Mouse (Mus musculus) right cerebral cortex, postnatal 10 days (tissue): Measurements from ENCODE around the gene Fbxl12.
A peak's percentile ranks its signal among the peaks of the same experiment; 100 is the strongest.
"Not testable (repeated sequence)": the region's sequence is repeated elsewhere in the genome, so short reads cannot be mapped to it uniquely, and the experiment has no call there.

Experiments used
- DNase-seq, 2 experiments: peaks; one replicate each; pipeline ENCODE4 v3.0.0; 2021; ENCODE audit warnings: low spot score in 2 of 2

Fbxl12 gene

GRCm38 (mm10) chr9:20644360-20645081 is at the start of gene Fbxl12:
TSS of gene Fbxl12 (minus strand) at chr9:20644767.
- DNase-seq = peak; percentile 84 to 86

GRCm38 (mm10) chr9:20692863-20693262 is 48.3 kb upstream of the Fbxl12 start:
- no peak for DNase-seq

GRCm38 (mm10) chr9:20690449-20690848 is 45.9 kb upstream of the Fbxl12 start:
- DNase-seq = not testable (repeated sequence)

DNA sequence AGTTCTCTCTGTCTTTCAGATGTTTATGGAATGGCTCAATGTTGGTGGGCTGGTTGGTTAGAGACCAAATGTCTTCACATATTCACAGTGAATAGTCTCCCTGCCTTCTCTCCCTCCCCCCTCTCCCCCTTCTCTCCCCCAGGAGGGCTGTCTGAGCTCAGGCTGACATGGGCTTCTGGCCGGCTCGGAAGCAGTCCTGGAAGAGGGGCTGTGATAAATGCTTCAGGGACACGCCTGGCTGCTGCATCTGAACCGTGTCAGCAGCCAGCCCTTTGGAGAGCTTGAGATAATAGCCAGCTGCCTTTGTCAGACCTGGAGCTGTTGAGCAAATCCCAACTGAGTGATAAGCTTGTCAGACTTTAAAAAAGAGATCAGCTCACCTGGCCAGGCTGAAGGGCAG is 45.3 kb upstream of the Fbxl12 start:
- DNase-seq = no peak

GRCm38 (mm10) chr9:20689403-20689802 is 44.8 kb upstream of the Fbxl12 start:
- no peak for DNase-seq

DNA sequence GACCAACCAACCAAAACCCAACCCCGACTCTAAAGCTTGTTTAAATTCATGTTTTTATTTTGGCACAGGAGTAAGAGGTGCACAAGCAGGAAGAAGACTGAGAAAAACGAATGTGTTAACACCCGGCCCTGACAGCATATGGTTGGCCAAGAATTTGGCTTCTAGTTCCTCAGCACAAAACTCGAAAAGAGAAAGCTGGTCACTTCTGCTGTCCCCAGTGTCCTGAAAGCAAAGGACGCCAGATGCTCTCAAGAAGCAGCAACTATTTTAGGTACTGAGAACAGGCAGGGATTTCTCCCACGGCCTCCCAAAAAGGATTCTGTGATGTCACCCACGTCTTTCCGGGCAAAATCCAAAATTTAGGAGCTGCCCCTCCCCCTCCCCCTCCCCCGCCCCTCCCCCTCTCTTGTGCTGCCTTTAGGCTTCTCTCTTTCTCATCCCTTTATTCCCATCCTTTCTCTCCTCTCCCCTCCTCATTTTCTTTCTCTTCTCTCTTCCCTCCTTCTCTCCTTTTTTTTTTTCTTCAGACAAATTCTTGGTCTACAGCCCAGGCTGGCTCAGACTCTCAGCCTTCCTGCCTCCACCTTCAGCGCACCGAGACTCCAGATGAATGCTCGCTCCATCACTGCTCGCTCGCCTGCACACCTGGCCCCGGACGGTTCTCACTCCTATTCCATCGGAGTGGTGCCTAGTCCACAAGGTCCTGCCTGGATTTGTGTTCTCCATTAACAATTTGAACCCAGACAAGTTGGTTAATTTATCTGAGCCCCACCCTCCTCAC is 40.7 kb upstream of the Fbxl12 start:
- peak; percentile 73 to 90 for DNase-seq

DNA sequence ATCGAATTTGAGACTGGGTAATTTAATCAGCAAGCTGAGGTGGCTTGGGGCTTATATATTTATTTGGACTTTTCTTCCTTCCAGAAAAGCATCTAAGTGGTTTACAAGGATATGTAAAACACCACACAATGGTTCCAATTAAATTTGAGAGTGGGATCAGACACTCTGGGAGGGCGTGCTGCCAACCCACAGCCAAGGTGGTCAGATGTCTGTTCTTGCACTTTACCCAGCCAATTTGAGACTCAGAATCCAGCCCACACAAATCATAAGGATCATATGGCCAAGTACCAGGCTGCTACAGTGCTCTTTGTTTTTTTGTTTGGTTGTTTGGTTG is 37.8 kb upstream of the Fbxl12 start:
- no peak for DNase-seq

GRCm38 (mm10) chr9:20681546-20682388 is 37.2 kb upstream of the Fbxl12 start:
- DNase-seq = no peak

- DNase-seq = peak; percentile 57 to 63
Measured at GRCm38 (mm10) chr9:20680378-20680958, 35.9 kb upstream of the Fbxl12 start.

DNA sequence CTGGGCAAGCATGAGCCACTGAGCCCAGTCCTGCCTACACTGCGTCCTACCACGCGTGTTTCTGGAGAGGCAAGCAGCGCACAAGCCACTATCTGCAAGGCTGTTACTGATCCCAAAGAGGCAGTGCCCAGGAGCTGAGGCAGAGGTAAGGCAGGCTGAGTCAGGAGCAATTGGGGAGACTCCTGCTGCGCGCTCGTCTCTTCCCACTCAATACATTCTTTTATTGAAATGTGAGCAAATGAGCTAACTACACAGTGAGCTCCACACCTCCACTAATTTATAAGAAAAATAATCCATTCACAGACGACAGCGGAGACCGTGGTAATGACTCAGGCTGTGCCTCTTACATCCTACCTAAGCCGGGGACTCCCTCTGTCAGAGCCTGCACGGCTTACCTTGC is 33.3 kb upstream of the Fbxl12 start:
- DNase-seq = no peak

GRCm38 (mm10) chr9:20672047-20672446 is 27.5 kb upstream of the Fbxl12 start:
- peak in 1 of 2 experiments; percentile 66 for DNase-seq

DNA sequence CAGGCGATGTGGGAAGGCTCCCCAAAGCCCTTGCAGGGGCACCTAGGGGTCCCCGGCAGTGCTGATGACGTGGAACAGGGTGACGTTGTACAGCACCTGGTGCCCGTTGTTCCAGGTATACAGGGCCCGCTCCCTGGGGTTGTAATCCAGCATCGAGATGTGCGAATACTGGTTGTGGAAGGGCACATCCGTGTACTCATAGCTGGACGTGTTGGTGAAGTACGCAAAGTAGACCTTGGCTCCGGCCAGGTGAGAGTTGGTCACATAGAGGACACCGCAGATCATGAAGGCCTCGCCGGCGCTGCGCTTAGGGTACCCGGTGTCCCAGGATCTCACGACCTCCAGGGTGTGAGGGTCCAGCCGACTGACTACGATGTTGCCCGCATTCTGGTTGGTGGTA is 23.5 kb upstream of the Fbxl12 start:
- no peak for DNase-seq

DNA sequence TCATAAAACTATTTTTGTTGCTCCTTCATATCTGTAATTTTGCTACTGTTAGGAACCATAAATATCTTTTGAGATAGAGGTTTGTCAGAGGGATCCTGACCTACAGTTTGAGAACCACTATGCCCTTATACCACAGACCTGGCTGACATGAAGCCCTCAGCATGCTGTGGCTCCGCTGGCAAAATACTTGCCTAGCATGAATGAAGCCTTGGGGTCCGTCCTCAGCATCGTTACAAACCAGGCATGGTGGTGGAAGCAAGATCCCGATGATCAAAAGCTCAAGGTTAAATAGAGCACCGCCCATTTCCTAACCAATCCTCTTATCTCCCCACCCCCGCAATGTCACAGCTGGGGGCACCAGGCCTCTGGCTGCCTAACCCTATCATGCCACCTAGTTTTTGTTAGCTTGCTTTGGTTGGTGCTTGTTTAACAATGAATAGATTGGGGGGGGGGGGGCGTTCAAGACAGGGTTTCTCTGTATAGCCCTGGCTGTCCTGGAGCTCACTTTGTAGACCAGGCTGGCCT is 22.0 kb upstream of the Fbxl12 start:
- no peak for DNase-seq

DNA sequence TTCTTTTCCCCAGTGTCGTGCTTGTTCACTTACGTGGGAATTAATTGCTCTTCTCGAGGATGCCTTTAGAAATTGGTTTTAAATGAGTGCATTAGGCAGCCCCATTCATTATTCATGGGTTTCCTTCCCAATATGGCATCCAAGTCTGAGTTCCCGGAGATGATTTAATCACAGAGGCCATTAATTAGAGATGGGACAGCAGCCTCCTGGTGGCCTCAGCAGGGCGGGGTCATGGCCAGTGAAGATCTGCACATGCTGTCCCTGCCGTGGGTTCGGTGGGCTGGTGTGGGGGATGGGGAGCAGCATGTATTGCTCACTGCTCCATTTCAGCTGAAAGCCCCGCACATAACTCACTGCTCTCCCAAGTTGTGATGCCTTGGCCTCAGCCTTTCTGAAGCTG is 21.4 kb upstream of the Fbxl12 start:
- peak in 1 of 2 experiments; percentile 57 for DNase-seq

DNA sequence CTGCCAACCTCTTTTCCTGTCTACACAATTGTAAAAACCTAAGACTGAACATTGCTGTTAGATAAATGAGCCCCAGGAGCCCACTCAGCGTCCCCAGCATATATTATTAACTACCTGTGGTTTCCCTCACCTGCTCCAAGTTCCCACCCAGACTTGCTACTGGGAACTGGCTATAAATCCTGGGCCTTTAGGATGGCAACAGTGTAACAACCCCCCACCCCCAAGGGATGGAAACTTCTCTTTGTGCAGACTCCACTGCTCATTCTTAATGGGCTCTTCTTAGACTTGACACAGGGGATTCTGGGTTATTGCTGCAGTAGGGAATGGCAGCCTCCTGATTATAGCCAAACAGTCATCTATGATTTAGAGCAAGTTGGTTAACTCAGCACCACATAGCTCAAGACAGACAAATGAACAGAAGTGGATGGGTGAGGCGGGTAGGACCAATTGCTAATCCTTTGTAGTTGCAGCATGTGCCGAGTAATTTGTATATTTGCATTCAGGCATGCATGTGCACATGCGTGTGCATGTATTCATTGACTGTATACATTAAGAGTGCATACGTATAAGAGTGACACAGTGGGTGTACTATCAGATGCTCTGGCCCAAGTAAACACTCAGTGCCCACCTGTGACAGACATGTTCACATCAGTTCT is 20.5 kb upstream of the Fbxl12 start:
- DNase-seq = no peak

DNA sequence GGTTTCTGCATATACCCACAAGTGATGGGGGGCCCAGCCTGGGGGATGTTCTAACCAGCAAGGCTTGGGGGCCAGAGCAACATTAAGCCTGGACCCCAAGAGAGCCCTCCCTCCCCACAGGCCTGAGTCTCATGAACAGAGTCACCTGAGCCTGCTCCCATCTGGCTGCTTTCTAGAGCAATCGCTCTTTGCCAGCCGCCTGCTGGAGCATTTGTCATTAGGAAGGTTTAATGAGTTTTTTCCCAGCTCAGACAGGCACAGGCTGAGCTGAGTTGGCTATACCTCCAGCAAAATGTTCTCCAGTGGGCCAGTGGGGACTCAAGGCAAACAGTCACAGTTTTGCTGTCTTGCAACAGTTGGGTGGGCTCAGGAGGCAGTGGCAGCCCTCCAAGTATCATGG is 19.8 kb upstream of the Fbxl12 start:
- peak; percentile 56 to 64 for DNase-seq

- peak; percentile 78 to 90 for DNase-seq
Measured at GRCm38 (mm10) chr9:20663956-20664355, 19.4 kb upstream of the Fbxl12 start.

- DNase-seq = no peak
Measured at GRCm38 (mm10) chr9:20662874-20663273, 18.3 kb upstream of the Fbxl12 start.

DNA sequence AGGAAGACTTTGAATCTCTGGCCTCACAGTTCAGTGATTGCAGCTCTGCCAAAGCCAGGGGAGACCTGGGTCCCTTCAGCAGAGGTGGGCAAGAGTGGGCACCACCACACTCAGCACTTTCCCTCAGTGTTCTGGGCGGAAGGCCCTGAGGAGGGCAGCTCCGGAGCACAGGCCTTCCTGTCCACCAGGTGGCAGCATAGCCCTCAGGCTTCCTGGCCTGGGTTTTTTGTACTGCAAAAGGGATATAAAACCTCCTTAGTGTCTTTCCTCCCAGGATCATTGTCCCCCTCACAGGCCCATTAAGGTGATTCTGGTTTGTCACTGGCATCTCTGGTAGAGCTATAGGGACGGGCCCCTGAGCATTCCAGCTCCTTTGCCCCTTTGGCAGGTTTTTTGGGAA is 17.8 kb upstream of the Fbxl12 start:
- peak; percentile 79 to 87 for DNase-seq

- peak in 1 of 2 experiments; percentile 52 for DNase-seq
Measured at GRCm38 (mm10) chr9:20657546-20657945, 13.0 kb upstream of the Fbxl12 start.

DNA sequence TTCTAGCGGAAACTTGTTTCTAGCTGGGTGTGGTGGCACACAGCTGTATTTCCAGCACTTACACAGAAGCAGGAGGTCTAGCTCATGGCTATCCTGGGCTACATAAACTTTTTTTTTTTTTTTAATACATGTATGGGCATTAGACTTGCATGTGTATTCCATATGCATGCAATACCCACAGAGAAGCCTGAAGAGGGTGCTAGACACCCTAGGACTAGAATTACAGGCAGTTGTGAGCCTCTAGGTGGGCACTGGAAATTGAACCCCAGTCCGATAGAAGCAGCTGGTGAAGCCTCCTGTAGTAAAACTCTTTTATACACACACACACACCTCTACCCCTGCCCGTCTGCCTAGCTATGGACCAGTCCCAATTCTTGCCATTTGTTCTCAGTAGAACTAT is 9.3 kb upstream of the Fbxl12 start:
- DNase-seq = no peak
